Mouse (Mus musculus) adrenal gland, postnatal 4 days (tissue): ENCODE data around the gene Gm4553. TPM values are rescaled to one million over a fixed set of nuclear protein-coding genes. Genes with fewer than 3 reads are reported as not detected.
"Not testable (repeated sequence)": the region's sequence is repeated elsewhere in the genome, so short reads cannot be mapped to it uniquely, and the experiment has no call there.

Experiments
- DNase-seq, 2 experiments: peaks; one replicate each; pipeline ENCODE4 v3.0.0; 2021 to 2022; ENCODE audit warnings: low spot score in 2 of 2, mixed read lengths in 2 of 2
- total RNA-seq, 2 experiments: library from RNA; stranded (reverse); gene quantifications; 2 replicates each; pipeline ENCODE4 v1.2.3; 2021

The Gm4553 gene
- total RNA-seq, 2 experiments from 2014 or later, result not detected

DNA sequence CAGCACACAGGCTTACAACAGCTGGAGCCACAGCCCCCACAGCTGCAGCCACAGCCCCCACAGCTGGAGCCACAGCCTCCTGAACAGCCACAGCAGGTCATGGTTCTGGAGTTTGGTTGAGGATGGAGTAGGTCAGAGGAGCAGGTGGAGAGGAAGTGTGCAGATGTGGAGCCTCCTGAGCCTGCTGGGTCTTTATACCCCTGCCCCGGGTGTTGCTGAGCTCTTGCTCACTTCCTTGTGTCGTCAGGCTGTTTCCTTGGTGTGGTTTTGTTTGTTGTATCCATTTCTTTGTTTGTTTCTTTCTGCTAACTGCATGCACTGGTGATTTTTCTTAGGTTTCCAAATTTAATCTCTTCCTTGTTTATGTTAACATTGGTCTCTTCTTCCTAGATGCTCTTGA lies 29.6 kb downstream of the Gm4553 start, which contains the start of gene Gm39115:
Gm39115 (minus strand) TSS at position 101 of the 400 bp plus-strand sequence.
- not testable (repeated sequence) for DNase-seq

DNA sequence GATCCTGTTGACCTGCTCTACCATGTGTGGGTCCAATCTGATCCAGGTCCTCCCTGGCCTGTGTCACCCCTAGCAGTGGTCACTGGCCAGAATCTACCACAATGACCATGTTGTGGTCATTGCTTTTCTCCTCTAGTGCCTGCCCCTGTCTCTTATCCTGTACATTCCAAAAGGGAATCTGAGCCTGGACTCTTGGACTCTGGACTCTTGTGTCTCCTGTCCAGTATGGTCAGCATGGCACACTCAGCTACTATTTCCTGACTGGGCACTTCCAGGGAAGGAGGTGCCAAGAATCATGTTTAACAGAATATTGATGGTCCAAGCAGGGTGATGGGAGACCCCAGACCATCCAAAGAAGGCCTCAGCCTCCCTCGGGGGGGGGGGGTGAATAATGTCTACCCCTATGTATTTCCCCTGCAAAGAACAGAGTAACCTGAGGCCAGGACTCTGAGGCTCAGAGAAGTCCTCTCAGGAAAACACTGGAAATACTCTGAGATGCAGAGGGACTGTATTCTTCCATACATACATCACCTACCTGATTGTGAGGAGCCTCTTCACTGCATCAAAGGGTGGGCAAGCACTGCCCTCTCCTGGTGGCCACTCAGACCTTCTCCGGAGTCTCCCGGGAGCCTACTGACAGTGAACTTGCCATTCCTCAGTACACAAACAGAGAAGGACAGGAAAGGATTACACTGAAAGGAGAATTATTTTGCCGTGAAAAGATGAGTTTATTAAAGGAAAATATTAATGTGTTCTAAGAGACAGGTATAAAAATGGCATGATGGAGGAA lies 31.1 kb downstream of the Gm4553 start:
- DNase-seq, result no peak

DNA sequence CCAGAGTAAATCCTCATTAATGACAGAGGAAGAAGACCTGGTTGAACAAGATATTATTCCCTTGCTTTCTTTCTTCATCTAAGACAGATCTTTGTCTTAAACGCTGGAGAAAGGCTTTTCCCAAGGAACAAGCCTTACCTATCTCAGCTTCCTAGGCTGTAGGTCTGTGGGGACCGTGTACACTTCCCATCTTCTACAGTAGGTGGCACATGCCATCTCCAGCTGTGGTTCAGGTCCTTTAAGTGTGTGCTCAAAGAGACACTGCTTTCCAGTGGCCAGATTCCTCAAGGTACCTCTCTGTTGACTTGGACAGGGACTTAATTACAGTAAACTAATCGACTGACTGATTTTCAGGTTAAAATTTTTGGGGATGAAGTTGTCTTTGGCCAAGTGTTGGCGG lies 36.7 kb downstream of the Gm4553 start:
- DNase-seq, result no peak

DNA sequence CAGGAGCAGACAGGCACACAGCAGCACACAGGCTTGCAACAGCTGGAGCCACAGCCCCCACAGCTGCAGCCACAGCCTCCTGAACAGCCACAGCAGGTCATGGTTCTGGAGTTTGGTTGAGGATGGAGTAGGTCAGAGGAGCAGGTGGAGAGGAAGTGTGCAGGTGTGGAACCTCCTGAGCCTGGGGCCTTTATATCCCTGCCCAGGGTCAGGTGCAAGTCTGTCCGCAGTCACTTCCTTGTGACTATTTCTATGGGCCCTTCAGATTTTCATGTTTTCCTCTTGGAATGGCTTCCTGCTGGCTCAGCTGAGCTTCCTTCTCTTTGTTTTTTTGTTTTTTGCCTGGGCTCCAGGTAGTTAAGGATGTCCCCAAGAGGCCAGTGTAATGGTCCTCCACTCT lies 44.9 kb downstream of the Gm4553 start, which contains the start of gene Gm45618:
Gm45618 (minus strand) TSS at position 101 of the 400 bp plus-strand sequence.
- DNase-seq, result not testable (repeated sequence)

DNA sequence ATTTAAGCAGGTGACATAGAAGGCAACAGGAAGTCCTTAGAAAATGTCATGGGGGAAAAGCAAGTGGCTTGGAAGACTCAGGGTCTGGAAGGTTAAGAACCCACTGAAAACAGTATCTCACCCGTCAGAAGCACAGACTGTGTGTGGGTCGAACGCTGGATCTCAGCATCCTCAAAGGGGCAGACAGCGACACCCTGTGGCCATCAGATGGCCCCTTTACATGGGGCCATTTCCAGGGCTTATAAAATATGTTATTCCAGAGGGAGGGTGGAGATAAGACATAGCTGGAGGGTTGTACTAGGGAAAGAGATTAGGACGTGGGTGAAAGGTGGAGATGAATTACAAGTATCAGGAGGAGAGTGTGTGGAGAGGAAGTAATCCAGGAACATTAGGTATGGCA lies 45.9 kb downstream of the Gm4553 start:
- DNase-seq, result no peak

Other genes starting within 250 kb of the Gm4553 start
- gene Tollip, start 247.2 kb downstream of the Gm4553 start, total RNA-seq, result 10 to 100 TPM; 54.1 to 57.8 TPM
- 1 to 10 TPM; 7.0 to 7.3 TPM for gene Brsk2, start 216.0 kb downstream of the Gm4553 start, total RNA-seq
- gene Mob2, start 104.7 kb downstream of the Gm4553 start, total RNA-seq, result 10 to 100 TPM; 50.1 to 52.1 TPM
- gene Dusp8, start 69.9 kb downstream of the Gm4553 start, total RNA-seq, result 1 to 10 TPM; 9.2 to 9.3 TPM
- not detected for gene Gm45618, start 45.0 kb downstream of the Gm4553 start, total RNA-seq
- gene Gm39115, start 29.7 kb downstream of the Gm4553 start, total RNA-seq, result not detected
- gene Gm45337, start 21.1 kb downstream of the Gm4553 start, total RNA-seq, result not detected
- not detected for gene Gm29735, start 8.6 kb downstream of the Gm4553 start, total RNA-seq
- not detected for gene Krtap5-2, start 10.3 kb upstream of the Gm4553 start, total RNA-seq
- not detected for gene Gm10153, start 24.6 kb upstream of the Gm4553 start, total RNA-seq
- not detected for gene Krtap5-3, start 35.6 kb upstream of the Gm4553 start, total RNA-seq
- gene Gm7579, start 46.1 kb upstream of the Gm4553 start, total RNA-seq, result not detected
- gene Krtap5-5, start 64.2 kb upstream of the Gm4553 start, total RNA-seq, result not detected
- gene Gm40460, start 75.3 kb upstream of the Gm4553 start, total RNA-seq, result not detected
- gene Gm2431, start 92.6 kb upstream of the Gm4553 start, total RNA-seq, result not detected
- not detected for gene Gm4559, start 108.6 kb upstream of the Gm4553 start, total RNA-seq
- not detected for gene Krtap5-1, start 131.4 kb upstream of the Gm4553 start, total RNA-seq
- gene Krtap5-4, start 137.8 kb upstream of the Gm4553 start, total RNA-seq, result not detected
- 1 to 10 TPM; 5.1 to 6.2 TPM for gene Ifitm10, start 208.0 kb upstream of the Gm4553 start, total RNA-seq
- gene Gm49369, start 216.9 kb upstream of the Gm4553 start, total RNA-seq, result 1 to 10 TPM in 1 of 2 experiments, under 1 TPM in 1; 0.48 to 4.3 TPM
- 100 to 1,000 TPM; 536 to 544 TPM for gene Ctsd, start 222.3 kb upstream of the Gm4553 start, total RNA-seq